Mouse (Mus musculus): ENCODE results near the gene 1190005I06Rik.

GRCm38 (mm10) chr8:120641245-120641644 lies 6.2 kb downstream of the 1190005I06Rik start:
- TF ChIP-seq CTCF (IDR thresholded peaks at IDR 0.05; ENCODE audit: control insufficient read depth, insufficient read depth, insufficient replicate concordance, low read depth, low read length): peak; percentile 13; the same call in 1 of the 2 replicates
- TF ChIP-seq POLR2A (IDR thresholded peaks at IDR 0.05; ENCODE audit: control insufficient read depth, low read depth, low read length): no peak
